Mouse (Mus musculus) activated CD4-positive, CD25-positive, alpha-beta regulatory T cell (primary cell): Measurements from ENCODE around the gene Csrnp3. TPM values are rescaled to one million over a fixed set of nuclear protein-coding genes. Genes with fewer than 3 reads are reported as not detected.

Experiments used
- polyA plus RNA-seq, 2 experiments: library from polyadenylated mRNA; unstranded; fragments of 100-300 nt; shearing (Covaris generic); gene quantifications; one replicate each; pipeline ENCODE4 v1.2.1; 2017

Csrnp3 gene
- under 1 TPM in 1 of 2 experiments, not detected in 1; 0.07 TPM for polyA plus RNA-seq

DNA sequence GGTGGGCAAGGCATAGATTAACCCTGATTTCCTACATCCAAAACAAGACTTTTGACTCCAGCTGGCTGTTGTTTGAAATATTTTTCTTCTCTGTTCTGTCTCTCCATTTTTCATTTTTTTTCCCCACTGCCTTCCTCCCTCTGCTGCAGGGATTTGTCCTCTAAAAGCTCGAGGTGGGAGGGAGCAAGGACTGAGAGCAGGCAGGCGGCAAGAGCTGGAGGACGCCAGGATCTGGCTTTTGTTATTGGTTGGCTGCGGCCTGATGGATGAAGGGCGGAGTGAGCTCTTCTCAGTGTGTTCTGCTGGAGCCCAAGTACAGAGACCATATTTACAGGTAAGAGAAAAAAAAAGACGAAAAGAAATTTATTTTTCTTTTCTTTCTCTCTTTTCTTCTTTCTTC lies at the start of gene Csrnp3:
Csrnp3 (plus strand) TSS at position 217 of the 400 bp plus-strand sequence.

Other genes with a start within 250 kb of the Csrnp3 start
- gene Scn2a, start 225.0 kb upstream of the Csrnp3 start, polyA plus RNA-seq: under 1 TPM; 0.10 to 0.12 TPM